Mouse (Mus musculus) gastrocnemius, adult 2 months (tissue): ENCODE measurements around the gene Dmc1. TPM values are rescaled to one million over a fixed set of nuclear protein-coding genes. Genes with fewer than 3 reads are reported as not detected.
A peak's percentile ranks its signal among the peaks of the same experiment; 100 is the strongest.

ENCODE experiments used
- DNase-seq: peaks from one replicate; pipeline ENCODE4 v3.0.0; 2022
- H3K27ac ChIP-seq: fragments of 200-600 bp; 2 replicates; pipeline ENCODE4 v1.8.1; 2022; ENCODE audit warnings: mild to moderate bottlenecking
- H3K4me3 ChIP-seq: fragments of 200-600 bp; 2 replicates; pipeline ENCODE4 v1.8.1; 2022; ENCODE audit warnings: mild to moderate bottlenecking, moderate library complexity
- CTCF ChIP-seq: fragments of 200-600 bp; IDR thresholded peaks from 2 replicates; pipeline ENCODE4 v1.8.1; 2022; ENCODE audit warnings: antibody characterized with exemption, mild to moderate bottlenecking, moderate library complexity
- intact Hi-C: fragments of 180-260 bp; cut with DNase I; formaldehyde crosslinking; loops from one replicate; pipeline ENCODE4 v1.15.1; 2025
- total RNA-seq, 2 experiments: library from RNA; stranded (reverse); gene quantifications; 2 replicates each; pipeline ENCODE4 v1.2.3; 2021

The Dmc1 gene
- total RNA-seq, 2 experiments from 2014 or later, result not detected

- peak overlapping the region; percentile 99 for H3K4me3 ChIP-seq
- no peak for TF ChIP-seq CTCF
- DNase-seq, result no peak
- H3K27ac ChIP-seq, result peak overlapping the region; percentile 100
- intact Hi-C loops, result loop anchor here (5.0 to 10.0 kb wide), 2 partner anchors 137 to 175 kb away; partner anchors contain the start of gene Josd1
Observed at GRCm38 (mm10) chr15:79547289-79547820, 57.6 kb downstream of the Dmc1 start.

GRCm38 (mm10) chr15:79546410-79547288 is 58.3 kb downstream of the Dmc1 start, which contains the start of gene Ddx17:
Ddx17 (minus strand) TSS chr15:79546741.
- peak; percentile 99 for DNase-seq
- Histone ChIP-seq H3K27ac (peak within 1 kb of the TSS; percentile 100), H3K4me3 (peak within 1 kb of the TSS; percentile 99)
- no peak for TF ChIP-seq CTCF
- intact Hi-C loops, result loop anchor here (5.0 to 10.0 kb wide), 2 partner anchors 138 to 174 kb away; partner anchors contain the start of gene Josd1

- TF ChIP-seq CTCF, result no peak
- Histone ChIP-seq H3K27ac (peak overlapping the region; percentile 100), H3K4me3 (peak overlapping the region; percentile 99)
- peak; percentile 93 for DNase-seq
- intact Hi-C loops, result loop anchor here (5.0 to 10.0 kb wide), 2 partner anchors 139 to 174 kb away; partner anchors contain the start of gene Josd1
Observed at GRCm38 (mm10) chr15:79545921-79546399, 58.9 kb downstream of the Dmc1 start.

GRCm38 (mm10) chr15:79545496-79545895 is 59.4 kb downstream of the Dmc1 start:
- TF ChIP-seq CTCF, result no peak
- peak overlapping the region; percentile 99 for H3K4me3 ChIP-seq
- no peak for DNase-seq
- H3K27ac ChIP-seq, result peak overlapping the region; percentile 100
- intact Hi-C loops, result loop anchor here (5.0 to 10.0 kb wide), 2 partner anchors 139 to 173 kb away; partner anchors contain the start of gene Josd1

GRCm38 (mm10) chr15:79543968-79544367 is 60.9 kb downstream of the Dmc1 start:
- Histone ChIP-seq H3K27ac (peak overlapping the region; percentile 100; the same call in 1 of the 2 replicates), H3K4me3 (peak overlapping the region; percentile 99)
- TF ChIP-seq CTCF, result no peak
- DNase-seq, result no peak
- intact Hi-C loops, result loop anchor here (10.0 kb wide), 1 partner anchor 141 kb away; the partner anchor contains the start of gene Josd1

- Histone ChIP-seq H3K4me3 (no peak overlapping the region), H3K27ac (peak overlapping the region; percentile 69)
- no peak for TF ChIP-seq CTCF
- peak; percentile 67 for DNase-seq
- intact Hi-C loops, result loop anchor here (10.0 kb wide), 1 partner anchor 211 kb away; the partner anchor contains the start of gene Sun2
Observed at GRCm38 (mm10) chr15:79533796-79534195, 71.1 kb downstream of the Dmc1 start.

GRCm38 (mm10) chr15:79529935-79530334 is 75.0 kb downstream of the Dmc1 start:
- intact Hi-C loops, result loop anchor here (10.0 kb wide), 1 partner anchor 215 kb away; the partner anchor contains the start of gene Sun2
- H3K27ac ChIP-seq, result 0 out of 2 replicates have a peak overlapping the region, but pooled peaks have one; percentile 35
- no peak for TF ChIP-seq CTCF
- no peak overlapping the region for H3K4me3 ChIP-seq
- DNase-seq, result peak; percentile 70

GRCm38 (mm10) chr15:79527991-79528639 is 76.8 kb downstream of the Dmc1 start:
- no peak for DNase-seq
- H3K4me3 ChIP-seq, result no peak overlapping the region
- no peak for TF ChIP-seq CTCF
- peak overlapping the region; percentile 64 for H3K27ac ChIP-seq
- intact Hi-C loops, result loop anchor here (2.0 kb wide), 1 partner anchor 13 kb away; no protein-coding TSS in a partner anchor

- no peak overlapping the region for H3K4me3 ChIP-seq
- H3K27ac ChIP-seq, result peak overlapping the region; percentile 64
- peak; percentile 82 for DNase-seq
- TF ChIP-seq CTCF, result no peak
- intact Hi-C loops, result loop anchor here (2.0 kb wide), 1 partner anchor 14 kb away; no protein-coding TSS in a partner anchor
Observed at GRCm38 (mm10) chr15:79527192-79527591, 77.7 kb downstream of the Dmc1 start.

- peak overlapping the region; percentile 64 for H3K27ac ChIP-seq
- peak; percentile 61 for DNase-seq
- TF ChIP-seq CTCF, result no peak
- H3K4me3 ChIP-seq, result no peak overlapping the region
- intact Hi-C loops, result loop anchor here (2.0 kb wide), 1 partner anchor 15 kb away; no protein-coding TSS in a partner anchor
Observed at GRCm38 (mm10) chr15:79525979-79526768, 78.7 kb downstream of the Dmc1 start.

GRCm38 (mm10) chr15:79525564-79525963 is 79.3 kb downstream of the Dmc1 start:
- Histone ChIP-seq H3K27ac (peak overlapping the region; percentile 64; the same call in 1 of the 2 replicates), H3K4me3 (no peak overlapping the region)
- DNase-seq, result no peak
- no peak for TF ChIP-seq CTCF
- intact Hi-C loops, result no loop called here
